Mouse (Mus musculus): ENCODE data around the gene Ror1. TPM values are rescaled to one million over a fixed set of nuclear protein-coding genes. Genes with fewer than 3 reads are reported as not detected.

Ror1 gene
- polyA plus RNA-seq, 1 experiment from 2014 or later, result 6.9 TPM

DNA sequence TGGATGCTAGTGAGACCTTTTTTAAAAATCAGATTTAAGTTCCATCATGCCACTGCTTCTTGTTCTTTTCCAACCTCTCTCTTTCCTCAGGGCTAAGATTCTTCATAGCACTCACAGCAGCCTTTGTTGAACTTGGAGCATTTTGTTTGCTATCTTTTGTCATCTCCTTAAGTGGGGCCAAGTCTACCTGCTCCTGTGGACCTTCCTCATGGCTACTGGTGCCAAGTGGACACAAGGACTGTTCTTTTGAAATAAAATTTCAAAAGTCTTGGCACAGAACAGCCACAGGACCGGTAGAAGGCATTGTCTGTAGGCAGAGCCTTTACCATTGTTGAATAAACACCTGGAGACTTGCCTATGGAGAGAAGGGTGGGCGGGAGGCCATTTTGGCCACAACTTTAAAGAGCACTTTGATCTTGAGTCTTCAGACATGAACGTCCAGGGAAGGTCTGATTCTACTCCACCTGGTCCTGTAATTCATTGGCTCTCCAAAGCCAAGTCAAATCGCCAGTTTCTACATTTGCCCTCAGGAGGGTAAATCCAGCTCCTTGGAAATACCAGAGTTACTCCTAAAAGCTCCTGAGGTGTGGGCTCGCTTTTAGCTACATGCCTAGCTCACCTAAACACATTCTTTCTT is 195.5 kb downstream of the Ror1 start:
- 80% methylated on average over 5 of the region's 5 CpGs for WGBS
- Histone ChIP-seq H3K27ac (ENCODE audit: low read depth, low read length) (no peak overlapping the region), H3K9ac (ENCODE audit: low read length) (no peak overlapping the region), H3K4me1 (ENCODE audit: control insufficient read depth, insufficient read depth, low read length) (no peaks in the 10 kb centered on the region), H3K4me3 (ENCODE audit: low read depth, low read length) (no peak overlapping the region), H3K4me2 (ENCODE audit: low read depth) (no peak overlapping the region), H3K36me3 (ENCODE audit: control insufficient read depth, insufficient read depth, low read length) (no peaks in the 10 kb centered on the region), H3K9me3 (ENCODE audit: control insufficient read depth, low read length) (no peaks in the 10 kb centered on the region), H3K27me3 (ENCODE audit: control insufficient read depth, insufficient read depth, low read length) (no peaks in the 10 kb centered on the region)
- ATAC-seq (ENCODE audit: insufficient read depth, low FRiP score, low TSS enrichment) (no peak), DNase-seq (ENCODE audit: low spot score) (no peak)

DNA sequence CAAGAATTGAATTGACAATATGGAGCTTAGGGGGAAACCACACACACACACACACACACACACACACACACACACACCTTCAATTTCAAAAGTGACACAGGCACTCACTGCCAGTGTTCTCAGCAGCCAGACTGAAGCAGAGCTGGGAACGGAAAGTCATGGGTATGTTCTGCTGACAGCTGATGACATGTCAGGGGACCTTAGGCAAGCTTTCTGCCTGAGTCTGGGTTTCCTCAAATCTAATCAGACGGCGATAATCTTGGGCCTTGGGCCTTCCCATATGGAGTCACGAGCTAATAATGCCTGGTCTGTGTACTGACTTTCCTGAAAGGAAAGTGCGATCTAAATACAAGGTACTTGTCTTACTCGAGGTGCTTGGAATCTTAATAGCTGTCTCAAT is 202.1 kb downstream of the Ror1 start:
- Histone ChIP-seq H3K27ac (ENCODE audit: low read depth, low read length) (no peak overlapping the region), H3K9ac (ENCODE audit: low read length) (no peak overlapping the region), H3K4me1 (ENCODE audit: control insufficient read depth, insufficient read depth, low read length) (no peaks in the 10 kb centered on the region), H3K9me3 (ENCODE audit: control insufficient read depth, low read length) (no peaks in the 10 kb centered on the region), H3K27me3 (ENCODE audit: control insufficient read depth, insufficient read depth, low read length) (no peaks in the 10 kb centered on the region), H3K4me2 (ENCODE audit: low read depth) (no peak overlapping the region), H3K4me3 (ENCODE audit: low read depth, low read length) (no peak overlapping the region), H3K36me3 (ENCODE audit: control insufficient read depth, insufficient read depth, low read length) (no peaks in the 10 kb centered on the region)
- 70% methylated on average over 6 of the region's 6 CpGs for WGBS
- no peak for DNase-seq (ENCODE audit: low spot score)
- no peak for ATAC-seq (ENCODE audit: insufficient read depth, low FRiP score, low TSS enrichment)

DNA sequence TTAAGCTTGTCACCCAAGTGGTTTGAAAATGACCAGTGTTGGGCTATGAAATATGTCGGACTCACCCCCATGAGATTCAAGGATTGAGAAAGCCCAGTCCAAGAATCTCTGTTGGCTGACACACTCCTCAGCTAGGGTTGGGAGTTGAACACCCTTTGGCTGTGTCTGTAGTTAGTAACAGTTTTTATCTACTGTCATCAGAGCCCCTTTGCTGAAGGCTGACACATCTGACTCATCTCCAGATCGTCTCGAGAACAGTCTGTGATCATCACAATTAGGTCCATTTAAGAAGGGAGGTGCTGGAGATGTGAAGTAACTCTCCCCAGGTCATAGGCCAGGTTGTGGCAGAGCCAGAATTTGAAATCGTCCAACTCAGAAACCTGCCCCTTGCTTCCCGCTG is 203.0 kb downstream of the Ror1 start:
- no peak overlapping the region for H3K9ac ChIP-seq (ENCODE audit: low read length)
- H3K4me2 ChIP-seq (ENCODE audit: low read depth), result no peak overlapping the region
- 89% methylated on average over 5 of the region's 5 CpGs for WGBS
- no peaks in the 10 kb centered on the region for H3K9me3 ChIP-seq (ENCODE audit: control insufficient read depth, low read length)
- no peak for DNase-seq (ENCODE audit: low spot score)
- no peaks in the 10 kb centered on the region for H3K27me3 ChIP-seq (ENCODE audit: control insufficient read depth, insufficient read depth, low read length)
- H3K36me3 ChIP-seq (ENCODE audit: control insufficient read depth, insufficient read depth, low read length), result no peaks in the 10 kb centered on the region
- H3K4me1 ChIP-seq (ENCODE audit: control insufficient read depth, insufficient read depth, low read length), result no peaks in the 10 kb centered on the region
- H3K4me3 ChIP-seq (ENCODE audit: low read depth, low read length), result no peak overlapping the region
- H3K27ac ChIP-seq (ENCODE audit: low read depth, low read length), result no peak overlapping the region
- ATAC-seq (ENCODE audit: insufficient read depth, low FRiP score, low TSS enrichment), result no peak

DNA sequence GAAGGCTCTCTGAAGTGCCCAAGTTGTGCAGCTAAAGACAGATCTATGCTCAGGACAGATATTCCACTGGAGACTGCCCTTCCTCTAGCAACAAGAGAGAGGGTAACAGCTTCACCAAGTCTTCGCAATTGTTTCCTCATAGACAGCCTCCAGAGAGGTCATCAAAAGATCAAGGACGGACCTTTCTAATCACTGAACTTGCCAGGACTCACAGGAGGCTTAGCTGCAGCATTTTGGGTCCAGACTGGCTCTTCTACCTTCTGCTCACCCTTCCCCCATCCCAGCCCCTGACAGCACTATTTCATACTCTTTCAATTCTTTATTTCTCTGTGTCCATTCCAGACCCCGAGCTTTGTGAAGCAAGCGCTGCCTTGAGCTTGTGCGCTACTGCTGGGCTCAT is 204.6 kb downstream of the Ror1 start:
- Histone ChIP-seq H3K4me1 (ENCODE audit: control insufficient read depth, insufficient read depth, low read length) (no peaks in the 10 kb centered on the region), H3K9ac (ENCODE audit: low read length) (no peak overlapping the region), H3K4me2 (ENCODE audit: low read depth) (no peak overlapping the region), H3K9me3 (ENCODE audit: control insufficient read depth, low read length) (no peaks in the 10 kb centered on the region), H3K27me3 (ENCODE audit: control insufficient read depth, insufficient read depth, low read length) (no peaks in the 10 kb centered on the region), H3K27ac (ENCODE audit: low read depth, low read length) (no peak overlapping the region), H3K4me3 (ENCODE audit: low read depth, low read length) (no peak overlapping the region), H3K36me3 (ENCODE audit: control insufficient read depth, insufficient read depth, low read length) (no peaks in the 10 kb centered on the region)
- 77% methylated on average over 5 of the region's 5 CpGs for WGBS
- DNase-seq (ENCODE audit: low spot score) (no peak), ATAC-seq (ENCODE audit: insufficient read depth, low FRiP score, low TSS enrichment) (no peak)

DNA sequence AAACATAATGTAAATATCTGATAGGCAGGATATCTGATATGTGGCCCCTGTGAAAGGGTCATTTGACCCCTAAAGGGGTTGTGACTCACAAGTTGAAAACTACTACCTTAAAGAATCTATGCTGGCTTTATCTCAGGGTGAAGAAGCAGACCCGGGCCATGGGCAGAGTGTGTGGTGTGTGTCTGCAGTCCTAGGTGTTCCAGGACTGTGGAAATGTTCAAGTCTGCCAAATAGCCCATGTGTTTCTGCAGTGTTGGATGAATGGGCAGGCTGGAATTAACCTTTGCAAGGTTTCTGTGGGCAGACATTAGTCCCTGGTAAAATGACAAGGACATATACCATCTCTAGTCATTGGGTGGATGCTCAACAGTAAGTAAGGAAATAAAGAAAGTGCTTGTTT is 205.8 kb downstream of the Ror1 start:
- no peak for ATAC-seq (ENCODE audit: insufficient read depth, low FRiP score, low TSS enrichment)
- Histone ChIP-seq H3K27me3 (ENCODE audit: control insufficient read depth, insufficient read depth, low read length) (no peaks in the 10 kb centered on the region), H3K4me1 (ENCODE audit: control insufficient read depth, insufficient read depth, low read length) (no peaks in the 10 kb centered on the region), H3K4me3 (ENCODE audit: low read depth, low read length) (no peak overlapping the region), H3K27ac (ENCODE audit: low read depth, low read length) (no peak overlapping the region), H3K4me2 (ENCODE audit: low read depth) (no peak overlapping the region), H3K9ac (ENCODE audit: low read length) (no peak overlapping the region), H3K36me3 (ENCODE audit: control insufficient read depth, insufficient read depth, low read length) (no peaks in the 10 kb centered on the region), H3K9me3 (ENCODE audit: control insufficient read depth, low read length) (no peaks in the 10 kb centered on the region)
- no peak for DNase-seq (ENCODE audit: low spot score)
- WGBS, result 93% methylated on average over 1 of the region's 1 CpGs

DNA sequence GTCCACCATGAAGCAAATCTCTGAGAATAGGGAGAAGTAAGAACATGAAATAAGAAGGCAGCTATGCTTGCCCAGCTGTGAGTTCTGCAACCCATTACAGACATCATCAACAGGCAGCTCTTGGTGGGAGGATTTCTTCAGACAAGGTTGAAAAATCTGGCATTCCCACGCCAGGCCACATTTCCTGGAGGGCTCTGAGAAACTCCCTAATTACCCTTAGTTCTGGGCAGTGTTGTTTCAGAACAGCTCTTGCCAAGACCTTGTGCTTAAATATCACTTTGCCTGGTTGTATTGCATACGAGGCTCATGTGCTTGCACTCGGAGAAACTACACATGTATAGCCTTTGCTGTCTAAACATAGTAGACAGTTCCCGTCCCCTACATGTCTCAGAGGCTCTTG is 211.8 kb downstream of the Ror1 start:
- H3K4me2 ChIP-seq (ENCODE audit: low read depth), result no peak overlapping the region
- no peak for ATAC-seq (ENCODE audit: insufficient read depth, low FRiP score, low TSS enrichment)
- H3K36me3 ChIP-seq (ENCODE audit: control insufficient read depth, insufficient read depth, low read length), result no peaks in the 10 kb centered on the region
- no peak overlapping the region for H3K9ac ChIP-seq (ENCODE audit: low read length)
- H3K27me3 ChIP-seq (ENCODE audit: control insufficient read depth, insufficient read depth, low read length), result no peaks in the 10 kb centered on the region
- no peak for DNase-seq (ENCODE audit: low spot score)
- no peaks in the 10 kb centered on the region for H3K4me1 ChIP-seq (ENCODE audit: control insufficient read depth, insufficient read depth, low read length)
- H3K9me3 ChIP-seq (ENCODE audit: control insufficient read depth, low read length), result no peaks in the 10 kb centered on the region
- 76% methylated on average over 4 of the region's 4 CpGs for WGBS
- no peak overlapping the region for H3K27ac ChIP-seq (ENCODE audit: low read depth, low read length)
- H3K4me3 ChIP-seq (ENCODE audit: low read depth, low read length), result no peak overlapping the region

DNA sequence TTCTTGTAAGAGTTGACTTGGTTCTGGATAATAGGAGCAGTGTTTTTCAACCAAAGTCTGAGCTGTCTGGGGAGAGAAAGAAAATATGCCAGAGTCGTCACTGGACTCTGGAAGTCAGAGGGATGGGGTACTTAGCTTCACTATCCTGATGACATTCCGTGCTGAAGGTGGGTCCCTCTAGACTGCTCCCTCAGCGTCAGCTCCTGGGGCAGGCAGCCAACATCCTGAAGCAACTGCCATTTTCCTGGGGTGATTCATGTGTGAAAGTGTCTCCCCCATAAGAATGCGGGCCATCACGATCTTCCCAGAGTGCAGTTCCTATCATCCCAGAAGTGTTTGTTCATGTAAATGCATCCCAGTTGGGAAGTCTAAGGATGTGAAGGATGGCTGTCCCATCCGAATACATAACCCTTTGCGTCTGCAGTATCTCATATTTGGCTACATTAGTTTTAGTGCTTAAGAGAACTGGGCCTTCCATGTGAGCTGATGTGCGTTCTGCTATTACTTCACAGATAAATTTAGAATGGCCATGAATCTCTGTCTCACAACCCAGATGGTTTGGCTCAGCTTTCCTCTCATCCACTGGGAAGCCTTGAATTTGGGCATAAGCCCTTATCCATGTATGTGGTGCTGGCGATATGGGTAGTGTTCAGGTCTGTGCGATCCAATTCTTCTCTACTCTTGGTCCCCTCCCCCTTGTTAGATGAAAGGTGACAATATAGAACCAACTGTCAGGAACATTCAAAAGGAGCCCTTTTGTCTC is 216.4 kb downstream of the Ror1 start:
- Histone ChIP-seq H3K27ac (ENCODE audit: low read depth, low read length) (no peak overlapping the region), H3K4me2 (ENCODE audit: low read depth) (no peak overlapping the region), H3K4me1 (ENCODE audit: control insufficient read depth, insufficient read depth, low read length) (no peaks in the 10 kb centered on the region), H3K9me3 (ENCODE audit: control insufficient read depth, low read length) (no peaks in the 10 kb centered on the region), H3K27me3 (ENCODE audit: control insufficient read depth, insufficient read depth, low read length) (no peaks in the 10 kb centered on the region), H3K36me3 (ENCODE audit: control insufficient read depth, insufficient read depth, low read length) (no peaks in the 10 kb centered on the region), H3K4me3 (ENCODE audit: low read depth, low read length) (no peak overlapping the region), H3K9ac (ENCODE audit: low read length) (no peak overlapping the region)
- ATAC-seq (ENCODE audit: insufficient read depth, low FRiP score, low TSS enrichment) (no peak), DNase-seq (ENCODE audit: low spot score) (no peak)
- WGBS, result 91% methylated on average over 10 of the region's 10 CpGs

DNA sequence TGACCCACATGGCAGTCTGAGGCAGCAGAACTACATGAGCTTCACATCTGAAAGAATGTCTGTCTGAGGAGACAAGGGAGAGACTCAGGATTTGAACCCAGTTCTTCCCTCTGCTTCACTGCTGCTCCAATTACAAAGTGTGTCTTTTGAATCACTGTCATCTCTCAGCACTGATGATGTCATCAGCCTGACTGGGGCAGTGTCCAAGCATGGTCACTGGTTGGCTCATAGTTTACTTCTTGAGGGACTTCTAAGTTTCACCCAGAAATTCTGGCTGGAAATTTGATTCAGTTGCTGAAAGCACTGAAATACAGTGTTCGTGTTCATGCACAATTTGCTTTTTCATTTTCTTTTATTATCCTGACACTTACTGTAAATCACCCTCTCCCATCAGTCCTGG is 219.5 kb downstream of the Ror1 start:
- no peak for DNase-seq (ENCODE audit: low spot score)
- 39% methylated on average over 1 of the region's 1 CpGs for WGBS

DNA sequence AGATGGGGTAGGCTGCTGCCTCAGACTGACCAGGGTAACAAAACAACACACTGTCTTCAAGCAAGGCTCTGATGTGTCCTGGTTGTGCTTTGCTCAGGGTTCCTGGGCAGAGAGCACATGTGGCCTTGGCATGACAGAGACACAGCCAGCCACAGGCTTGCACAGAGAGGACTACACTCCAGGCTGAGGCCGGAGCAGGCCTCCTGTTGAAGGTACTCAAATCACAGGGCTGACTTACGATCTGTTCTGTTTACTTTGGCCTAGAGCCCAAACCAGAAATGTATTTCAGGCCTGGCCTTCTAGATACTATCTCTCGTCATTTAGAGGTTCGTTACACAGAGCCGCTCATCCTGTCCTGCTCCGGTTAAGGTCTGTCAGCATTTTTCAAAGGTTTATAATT is 226.2 kb downstream of the Ror1 start:
- 60% methylated on average over 6 of the region's 6 CpGs for WGBS
- no peaks in the 10 kb centered on the region for H3K9me3 ChIP-seq (ENCODE audit: control insufficient read depth, low read length)
- no peak overlapping the region for H3K27ac ChIP-seq (ENCODE audit: low read depth, low read length)
- no peak overlapping the region for H3K4me2 ChIP-seq (ENCODE audit: low read depth)
- no peak overlapping the region for H3K9ac ChIP-seq (ENCODE audit: low read length)
- H3K27me3 ChIP-seq (ENCODE audit: control insufficient read depth, insufficient read depth, low read length), result no peaks in the 10 kb centered on the region
- no peak for ATAC-seq (ENCODE audit: insufficient read depth, low FRiP score, low TSS enrichment)
- no peaks in the 10 kb centered on the region for H3K4me1 ChIP-seq (ENCODE audit: control insufficient read depth, insufficient read depth, low read length)
- no peaks in the 10 kb centered on the region for H3K36me3 ChIP-seq (ENCODE audit: control insufficient read depth, insufficient read depth, low read length)
- DNase-seq (ENCODE audit: low spot score), result peak; percentile 24
- no peak overlapping the region for H3K4me3 ChIP-seq (ENCODE audit: low read depth, low read length)

More for the DNA sequence above, 219.5 kb downstream of the Ror1 start:
- no peaks in the 10 kb centered on the region for H3K36me3 ChIP-seq (ENCODE audit: control insufficient read depth, insufficient read depth, low read length)
- no peak for ATAC-seq (ENCODE audit: insufficient read depth, low FRiP score, low TSS enrichment)
- H3K4me3 ChIP-seq (ENCODE audit: low read depth, low read length), result no peak overlapping the region
- no peak overlapping the region for H3K27ac ChIP-seq (ENCODE audit: low read depth, low read length)
- no peak overlapping the region for H3K9ac ChIP-seq (ENCODE audit: low read length)
- H3K4me1 ChIP-seq (ENCODE audit: control insufficient read depth, insufficient read depth, low read length), result no peaks in the 10 kb centered on the region
- no peaks in the 10 kb centered on the region for H3K27me3 ChIP-seq (ENCODE audit: control insufficient read depth, insufficient read depth, low read length)
- H3K4me2 ChIP-seq (ENCODE audit: low read depth), result no peak overlapping the region
- H3K9me3 ChIP-seq (ENCODE audit: control insufficient read depth, low read length), result no peaks in the 10 kb centered on the region

Measured in neural tube, embryonic 11.5 days (tissue).